Mouse (Mus musculus) intestine, embryonic 14.5 days (tissue): ENCODE data around the gene Ubxn4. TPM values are rescaled to one million over a fixed set of nuclear protein-coding genes. Genes with fewer than 3 reads are reported as not detected.
"Not testable (repeated sequence)": the region's sequence is repeated elsewhere in the genome, so short reads cannot be mapped to it uniquely, and the experiment has no call there.

Source experiments
- ATAC-seq: fragments of 200-750 bp; cut with Nextera tagmentation; replicated peaks from 2 replicates; pipeline ENCODE4 v1.8.0; 2017; ENCODE audit warnings: low read depth, moderate number of reproducible peaks, moderate TSS enrichment, moderate library complexity; ENCODE audit not compliant: low FRiP score, low TSS enrichment
- DNase-seq: peaks from one replicate; pipeline ENCODE4 v3.0.0-alpha.2; 2018; ENCODE audit warnings: low spot score
- H3K27ac ChIP-seq: fragments of 300-500 bp; sonication (generic); 2 replicates; pipeline ENCODE4 v1.5.1; 2014; ENCODE audit warnings: low read depth, mild to moderate bottlenecking, control low read depth
- H3K27me3 ChIP-seq: fragments of 300-500 bp; sonication (generic); replicated peaks from 2 replicates; pipeline ENCODE4 v1.6.1; 2014; ENCODE audit warnings: low read length, control low read depth; ENCODE audit not compliant: control insufficient read depth, insufficient read depth
- H3K36me3 ChIP-seq: fragments of 300-500 bp; sonication (generic); 2 replicates; pipeline ENCODE4 v1.6.1; 2014; ENCODE audit warnings: low read length, control low read depth; ENCODE audit not compliant: control insufficient read depth, insufficient read depth
- H3K4me1 ChIP-seq: fragments of 300-500 bp; sonication (generic); replicated peaks from 2 replicates; pipeline ENCODE4 v1.6.1; 2014; ENCODE audit warnings: low read length, control low read depth, mixed read lengths; ENCODE audit not compliant: control insufficient read depth, insufficient read depth
- H3K4me2 ChIP-seq: fragments of 300-500 bp; sonication (generic); 2 replicates; pipeline ENCODE4 v1.6.1; 2014; ENCODE audit warnings: low read length
- H3K4me3 ChIP-seq: fragments of 300-500 bp; sonication (generic); 2 replicates; pipeline ENCODE4 v1.5.1; 2014; ENCODE audit warnings: low read depth, low read length, control low read depth, mixed read lengths
- H3K9ac ChIP-seq: fragments of 300-500 bp; sonication (generic); 2 replicates; pipeline ENCODE4 v1.6.1; 2014; ENCODE audit warnings: mild to moderate bottlenecking, low read length
- H3K9me3 ChIP-seq: fragments of 300-500 bp; sonication (generic); 2 replicates; pipeline ENCODE4 v1.6.1; 2016; ENCODE audit warnings: low read length, control low read depth; ENCODE audit not compliant: control insufficient read depth
- WGBS: fragments of 180-500 bp; shearing (Covaris S2); extraction: QIAGEN DNeasy Blood & Tissue Kit; methylation state at CpG from one replicate; pipeline ENCODE4 v1.1.7; 2014; 5-methylcytosine and 5-hydroxymethylcytosine counted together
- polyA plus RNA-seq: library from polyadenylated mRNA; unstranded; fragments of >200 nt; fragmentation: Nextera tagmentation; extraction: Ambion mirVana; gene quantifications from 2 replicates; pipeline ENCODE4 v1.2.1, GENCODE M21; 2014

The Ubxn4 gene
- polyA plus RNA-seq, 1 experiment from 2014 or later, result 66.6 TPM

DNA sequence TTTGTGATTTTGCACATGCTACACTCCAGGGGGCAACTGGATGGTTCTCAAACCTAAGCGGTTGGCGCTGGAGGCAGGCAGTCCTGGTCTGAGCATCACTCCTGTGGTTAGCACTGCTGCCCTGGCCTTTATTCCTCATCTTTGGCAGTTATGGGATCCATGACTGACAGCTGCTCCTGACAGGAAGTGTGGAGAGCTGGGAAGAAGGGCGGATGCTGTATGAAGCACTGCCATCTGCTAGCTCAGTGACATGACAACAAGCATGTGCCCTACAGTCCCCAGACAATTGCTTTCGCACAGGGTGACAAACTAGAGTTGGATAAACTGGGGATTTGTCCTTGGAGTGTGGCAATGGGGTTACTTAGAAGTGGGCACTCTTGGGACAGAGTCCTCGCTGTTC is 46.5 kb downstream of the Ubxn4 start:
- Histone ChIP-seq H3K4me1 (no peaks in the 10 kb centered on the region), H3K27me3 (no peaks in the 10 kb centered on the region)
- WGBS, result 92% methylated on average over 5 of the region's 5 CpGs

DNA sequence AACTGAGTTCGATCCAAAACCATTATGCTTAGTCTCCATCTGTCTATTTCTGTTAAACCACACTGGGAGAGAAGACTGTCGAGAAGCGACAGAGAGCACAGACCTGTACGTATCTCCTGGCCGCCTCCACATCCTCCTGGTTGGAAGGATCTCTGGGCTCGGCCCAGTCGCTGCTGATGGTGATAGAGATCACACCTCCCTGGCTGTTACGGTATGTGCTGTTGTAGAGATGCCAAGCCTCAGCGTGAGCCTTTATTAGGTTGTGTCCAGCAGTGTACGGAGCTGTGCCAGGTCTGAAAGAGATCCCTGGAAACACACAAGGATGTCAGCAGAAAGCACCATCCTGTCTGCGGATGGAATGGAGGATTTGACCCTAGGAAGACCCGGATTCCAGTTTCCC is 49.8 kb downstream of the Ubxn4 start:
- no peak overlapping the region for H3K4me2 ChIP-seq
- H3K27ac ChIP-seq, result no peak overlapping the region
- H3K4me1 ChIP-seq, result no peaks in the 10 kb centered on the region
- DNase-seq, result no peak
- H3K9ac ChIP-seq, result no peak overlapping the region
- no peak overlapping the region for H3K4me3 ChIP-seq
- 81% methylated on average over 12 of the region's 12 CpGs for WGBS
- no peak for ATAC-seq
- H3K9me3 ChIP-seq, result no peaks in the 10 kb centered on the region
- H3K36me3 ChIP-seq, result no peaks in the 10 kb centered on the region
- no peaks in the 10 kb centered on the region for H3K27me3 ChIP-seq

More for the DNA sequence above, 46.5 kb downstream of the Ubxn4 start:
- ATAC-seq (no peak), DNase-seq (no peak)
- Histone ChIP-seq H3K36me3 (no peaks in the 10 kb centered on the region), H3K27ac (no peak overlapping the region), H3K9me3 (no peaks in the 10 kb centered on the region), H3K4me3 (no peak overlapping the region), H3K4me2 (no peak overlapping the region), H3K9ac (no peak overlapping the region)

DNA sequence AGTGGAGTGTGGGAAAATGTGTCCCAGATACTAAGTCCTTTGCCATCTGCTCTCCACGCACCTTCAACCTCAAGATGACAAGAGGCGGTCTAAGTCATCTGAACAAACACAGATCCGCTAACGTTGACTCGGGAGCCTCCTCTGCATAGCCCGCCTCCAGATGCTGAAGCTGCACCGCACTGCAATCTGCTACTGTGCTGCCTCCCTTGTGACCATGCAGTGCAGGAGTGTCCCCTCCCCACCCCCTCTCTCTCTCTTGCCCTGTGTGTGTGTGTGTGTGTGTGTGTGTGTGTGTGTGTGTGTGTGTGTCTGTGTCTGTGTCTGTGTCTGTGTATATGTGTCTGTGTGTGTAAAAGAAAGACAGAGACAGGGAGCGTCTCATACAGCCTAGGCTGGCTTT is 51.5 kb downstream of the Ubxn4 start:
- H3K27ac ChIP-seq, result no peak overlapping the region
- H3K36me3 ChIP-seq, result no peaks in the 10 kb centered on the region
- H3K27me3 ChIP-seq, result no peaks in the 10 kb centered on the region
- H3K9me3 ChIP-seq, result no peaks in the 10 kb centered on the region
- H3K9ac ChIP-seq, result no peak overlapping the region
- H3K4me3 ChIP-seq, result no peak overlapping the region
- no peaks in the 10 kb centered on the region for H3K4me1 ChIP-seq
- H3K4me2 ChIP-seq, result no peak overlapping the region
- no peak for DNase-seq
- 60% methylated on average over 8 of the region's 8 CpGs for WGBS
- ATAC-seq, result no peak

DNA sequence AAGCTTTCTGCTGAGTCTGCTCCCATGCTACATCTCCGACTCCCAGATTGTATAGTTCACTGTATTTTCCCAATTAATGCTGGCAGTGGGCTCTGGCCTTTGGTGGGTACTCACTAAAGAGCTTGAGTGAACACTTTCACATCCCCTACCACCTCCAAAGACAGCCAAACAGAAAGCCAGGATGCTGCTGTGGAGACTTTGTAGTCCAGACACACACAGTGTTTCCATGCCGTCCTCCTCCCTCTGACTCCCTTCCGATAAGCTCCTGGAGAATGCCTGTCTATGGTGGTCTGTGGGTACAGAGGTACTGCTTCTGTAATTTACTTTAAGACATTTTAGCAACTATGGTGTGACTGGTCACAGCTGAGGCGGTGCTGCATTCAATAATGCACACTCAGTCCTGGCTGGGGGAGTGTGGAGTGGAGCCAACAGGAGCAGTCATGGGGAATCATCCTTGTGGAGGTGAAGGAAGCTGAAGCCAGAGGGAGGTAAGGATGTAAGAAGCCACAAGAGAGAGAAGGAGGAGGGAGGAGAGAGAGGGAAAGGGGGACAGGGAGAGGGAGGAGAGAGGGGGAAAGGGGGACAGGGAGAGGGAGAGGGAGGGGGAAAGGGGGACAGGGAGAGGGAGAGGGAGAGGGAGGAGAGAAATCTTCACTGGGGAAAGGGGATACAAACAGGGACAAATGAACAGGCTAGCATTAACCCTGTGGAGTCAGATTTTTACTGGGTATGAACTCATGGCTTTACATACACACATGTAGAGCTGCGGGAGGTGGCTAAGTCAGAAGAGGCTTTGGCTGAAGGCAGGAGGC is 52.2 kb downstream of the Ubxn4 start:
- no peak for DNase-seq
- no peak for ATAC-seq
- Histone ChIP-seq H3K27me3 (no peaks in the 10 kb centered on the region), H3K4me1 (no peaks in the 10 kb centered on the region), H3K4me2 (no peak overlapping the region), H3K36me3 (no peaks in the 10 kb centered on the region), H3K4me3 (no peak overlapping the region), H3K9me3 (no peaks in the 10 kb centered on the region), H3K9ac (no peak overlapping the region), H3K27ac (no peak overlapping the region)
- 65% methylated on average over 5 of the region's 5 CpGs for WGBS

DNA sequence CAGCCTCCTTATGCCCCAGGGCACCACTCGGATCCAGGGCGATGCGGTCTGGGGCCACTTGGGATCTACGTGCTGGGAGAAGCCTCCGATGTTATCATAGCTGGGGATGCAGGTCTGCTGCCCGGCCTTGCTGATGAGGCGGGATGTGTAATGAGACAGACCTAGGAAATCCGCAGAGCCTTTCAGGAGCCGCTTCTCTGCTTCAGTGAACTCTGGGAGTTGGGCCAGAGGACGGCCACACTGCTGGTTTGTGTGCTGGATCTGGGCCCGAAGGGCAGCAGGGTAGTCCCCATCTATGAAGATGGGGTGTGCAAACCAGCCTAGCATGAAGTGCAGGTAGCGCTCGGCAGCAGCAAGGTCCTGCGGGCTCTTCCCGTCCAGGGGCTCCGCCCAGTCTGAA is 60.1 kb downstream of the Ubxn4 start:
- H3K27ac ChIP-seq, result no peak overlapping the region
- H3K36me3 ChIP-seq, result no peaks in the 10 kb centered on the region
- no peaks in the 10 kb centered on the region for H3K27me3 ChIP-seq
- no peak overlapping the region for H3K9ac ChIP-seq
- no peaks in the 10 kb centered on the region for H3K4me1 ChIP-seq
- H3K4me3 ChIP-seq, result no peak overlapping the region
- H3K4me2 ChIP-seq, result no peak overlapping the region
- H3K9me3 ChIP-seq, result no peaks in the 10 kb centered on the region
- DNase-seq (no peak), ATAC-seq (no peak)
- WGBS, result 92% methylated on average over 16 of the region's 16 CpGs

DNA sequence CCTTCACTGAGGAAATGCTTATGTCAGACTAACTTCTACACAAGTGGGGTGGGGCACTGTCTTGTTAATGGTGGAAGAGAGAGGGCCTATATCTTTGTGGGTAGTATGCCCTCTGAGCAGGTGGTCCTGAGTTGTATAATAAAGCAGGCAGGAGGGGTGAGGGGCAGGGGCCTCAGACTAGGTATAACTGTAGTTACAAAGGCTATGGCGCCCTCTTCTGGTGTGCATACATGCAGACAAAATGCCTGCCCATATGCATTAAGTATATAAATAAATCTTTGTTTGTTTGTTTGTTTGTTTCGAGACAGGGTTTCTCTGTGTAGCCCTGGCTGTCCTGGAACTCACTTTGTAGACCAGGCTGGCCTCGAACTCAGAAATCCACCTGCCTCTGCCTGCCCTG is 65.3 kb downstream of the Ubxn4 start:
- 73% methylated on average over 3 of the region's 3 CpGs for WGBS

DNA sequence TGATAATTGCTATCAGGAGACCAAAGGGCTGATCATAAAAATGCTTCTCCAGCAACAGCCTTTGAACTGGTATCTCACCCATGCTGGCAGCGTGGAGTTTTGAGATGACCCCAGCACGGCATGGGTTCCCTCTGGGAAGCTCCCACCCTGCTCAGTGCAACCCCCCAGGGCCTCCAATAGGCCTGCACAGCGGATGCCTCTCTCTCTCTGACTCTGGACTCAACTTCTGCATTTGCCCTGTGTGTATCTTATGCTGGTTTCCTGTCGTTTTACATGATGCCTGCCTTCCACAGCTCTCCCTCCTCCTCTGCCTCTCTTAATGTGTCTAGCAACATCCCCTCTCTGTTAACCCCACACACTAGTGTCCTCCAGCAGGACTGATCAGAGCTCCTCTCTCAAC is 70.9 kb downstream of the Ubxn4 start:
- Histone ChIP-seq H3K4me2 (no peak overlapping the region), H3K9me3 (no peaks in the 10 kb centered on the region), H3K4me3 (no peak overlapping the region), H3K36me3 (no peaks in the 10 kb centered on the region), H3K27ac (no peak overlapping the region), H3K9ac (no peak overlapping the region), H3K27me3 (no peaks in the 10 kb centered on the region), H3K4me1 (no peaks in the 10 kb centered on the region)
- DNase-seq (no peak), ATAC-seq (no peak)
- WGBS, result 52% methylated on average over 4 of the region's 4 CpGs

More for the DNA sequence above, 65.3 kb downstream of the Ubxn4 start:
- Histone ChIP-seq H3K4me3 (no peak overlapping the region), H3K9ac (no peak overlapping the region), H3K9me3 (no peaks in the 10 kb centered on the region), H3K27ac (no peak overlapping the region), H3K4me1 (no peaks in the 10 kb centered on the region), H3K4me2 (no peak overlapping the region), H3K36me3 (no peaks in the 10 kb centered on the region), H3K27me3 (no peaks in the 10 kb centered on the region)
- no peak for DNase-seq
- no peak for ATAC-seq

DNA sequence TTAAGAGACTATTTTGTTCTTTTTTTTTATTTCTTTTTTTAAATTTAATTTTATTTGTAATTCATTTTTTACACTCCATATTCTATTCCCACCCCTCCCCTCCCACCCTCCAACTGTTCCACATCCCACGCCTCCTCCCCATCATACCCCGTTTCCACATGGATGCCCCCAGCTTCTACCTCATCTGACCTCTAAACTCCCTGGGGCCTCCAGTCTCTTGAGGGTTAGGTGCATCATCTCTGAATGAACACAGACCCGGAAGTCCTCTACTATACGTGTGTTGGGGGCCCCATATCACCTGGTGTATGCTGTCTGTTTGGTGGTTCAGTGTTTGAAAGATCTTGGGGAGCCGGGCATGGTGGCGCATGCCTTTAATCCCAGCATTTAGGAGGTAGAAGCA is 75.5 kb downstream of the Ubxn4 start:
- H3K9me3 ChIP-seq, H3K36me3 ChIP-seq, H3K27me3 ChIP-seq, H3K4me3 ChIP-seq, ATAC-seq, DNase-seq, H3K4me1 ChIP-seq, H3K27ac ChIP-seq, H3K9ac ChIP-seq, H3K4me2 ChIP-seq: not testable (repeated sequence)
- WGBS, result 81% methylated on average over 6 of the region's 6 CpGs

DNA sequence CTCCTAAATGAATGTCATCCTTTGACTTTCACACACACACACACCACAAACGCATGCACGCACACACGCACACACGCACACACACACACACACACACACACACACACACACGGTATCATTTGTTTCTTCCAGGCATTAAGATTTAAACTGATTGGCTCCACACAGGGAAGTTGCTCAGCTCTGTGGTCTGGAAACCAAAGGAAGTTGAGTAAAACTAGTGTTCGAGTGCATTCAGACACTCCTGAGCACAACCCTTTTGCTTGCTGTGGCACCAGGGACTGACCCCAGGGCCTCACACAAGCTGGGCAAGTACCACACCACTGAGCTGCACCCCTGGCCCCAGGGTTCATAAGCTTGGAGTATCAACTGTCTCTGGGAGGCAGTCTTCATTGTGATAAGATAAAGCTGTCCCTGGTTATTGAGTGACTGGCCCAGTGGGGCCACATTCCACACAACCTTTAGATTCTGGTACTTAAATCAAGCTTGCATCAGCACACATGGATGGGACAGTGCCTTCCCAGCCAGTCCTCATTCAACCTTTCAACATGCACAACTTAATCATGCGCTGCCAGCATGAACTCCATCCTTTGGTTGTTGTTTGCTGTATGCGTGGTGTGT is 79.4 kb downstream of the Ubxn4 start:
- DNase-seq, result no peak

More for the DNA sequence above, 79.4 kb downstream of the Ubxn4 start:
- Histone ChIP-seq H3K9me3 (no peaks in the 10 kb centered on the region), H3K27ac (no peak overlapping the region), H3K4me2 (no peak overlapping the region), H3K4me1 (no peaks in the 10 kb centered on the region), H3K9ac (no peak overlapping the region), H3K36me3 (peaks cover 14% of the 10 kb centered on the region; the same call in 1 of the 2 replicates), H3K4me3 (no peak overlapping the region), H3K27me3 (no peaks in the 10 kb centered on the region)
- 84% methylated on average over 8 of the region's 8 CpGs for WGBS
- peak; percentile 42; the same call in 1 of the 2 replicates for ATAC-seq
